Mouse (Mus musculus) granulocyte monocyte progenitor cell, adult 5-6 weeks (primary cell): ENCODE measurements around the gene Bach2. TPM values are rescaled to one million over a fixed set of nuclear protein-coding genes. Genes with fewer than 3 reads are reported as not detected.
A peak's percentile ranks its signal among the peaks of the same experiment; 100 is the strongest.

Experiments used
- ATAC-seq: replicated peaks from 2 replicates; pipeline ENCODE4 v1.8.0; 2016; ENCODE audit warnings: mild to moderate bottlenecking, moderate TSS enrichment, inconsistent platforms; ENCODE audit not compliant: poor library complexity, severe bottlenecking
- total RNA-seq, 2 experiments: library from RNA; stranded (forward) in 1 of 2; stranded (reverse) in 1 of 2; fragments of 200-712, 200-1000 nt in 1 of 2; fragments of >200 nt in 1 of 2; fragmentation: Nextera tagmentation in 1 of 2; gene quantifications; 2 replicates each; pipeline ENCODE4 v1.2.3; 2014 to 2017

Bach2 gene
- total RNA-seq, 2 experiments from 2014 or later: under 0.01 to 0.67 TPM

DNA sequence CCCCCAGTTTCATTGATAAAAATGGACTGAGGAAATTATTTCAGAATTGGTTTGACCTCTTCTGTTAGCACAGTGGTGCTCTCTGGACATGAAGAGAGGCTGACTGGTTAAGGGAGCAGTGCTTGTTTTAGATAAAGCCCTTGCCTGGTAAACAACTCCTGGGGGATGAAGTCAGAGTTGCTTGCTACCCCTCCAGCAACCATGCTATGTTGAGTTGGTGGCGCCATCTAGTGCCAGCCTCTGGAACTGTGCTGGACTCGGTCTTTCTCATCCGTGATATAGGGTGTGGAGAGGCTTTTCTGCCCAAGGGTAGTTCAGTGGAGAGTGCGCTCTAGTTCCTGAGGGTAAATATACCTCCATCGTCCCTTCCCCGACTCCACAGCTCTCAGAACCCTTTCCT lies 9.6 kb downstream of the Bach2 start:
- peak; percentile 50 for ATAC-seq

- peak; percentile 42 for ATAC-seq
Measured at GRCm38 (mm10) chr4:32248990-32249393, 10.4 kb downstream of the Bach2 start.

DNA sequence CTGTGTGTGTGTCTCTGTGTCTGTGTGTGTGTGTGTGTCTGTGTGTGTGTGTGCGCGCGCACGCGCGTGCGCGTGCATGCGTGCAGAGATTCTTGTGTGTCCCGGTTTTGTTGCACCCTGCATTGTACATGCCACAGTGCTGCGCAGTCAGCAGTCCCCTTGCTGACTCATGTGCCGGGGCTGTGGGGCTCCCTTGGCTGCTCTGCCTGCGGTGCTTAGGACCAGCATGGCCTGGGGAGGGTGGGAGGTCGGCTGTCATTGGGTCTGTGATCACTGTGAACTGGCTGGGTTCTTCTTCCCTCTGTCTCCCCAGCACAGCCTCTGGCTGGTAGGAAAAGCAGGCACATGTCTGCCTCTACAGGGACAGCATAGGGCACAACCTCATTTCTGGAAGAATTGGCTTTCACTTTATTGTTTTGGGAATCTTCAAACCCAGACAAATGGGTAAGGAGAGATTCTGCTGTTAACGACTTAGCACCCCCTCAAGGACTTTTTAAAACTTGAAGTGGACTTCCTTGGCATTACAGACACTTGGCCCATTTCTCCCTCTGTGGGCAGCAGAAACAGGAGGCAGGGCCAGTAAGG lies 11.2 kb downstream of the Bach2 start:
- ATAC-seq: peak; percentile 50

- peak; percentile 20 for ATAC-seq
Measured at GRCm38 (mm10) chr4:32250333-32251004, 11.9 kb downstream of the Bach2 start.

- ATAC-seq: peak; percentile 67
Measured at GRCm38 (mm10) chr4:32251005-32251365, 12.4 kb downstream of the Bach2 start.

- ATAC-seq: no peak
Measured at GRCm38 (mm10) chr4:32251946-32252672, 13.5 kb downstream of the Bach2 start.

- peak; percentile 65 for ATAC-seq
Measured at GRCm38 (mm10) chr4:32257686-32258085, 19.1 kb downstream of the Bach2 start.

DNA sequence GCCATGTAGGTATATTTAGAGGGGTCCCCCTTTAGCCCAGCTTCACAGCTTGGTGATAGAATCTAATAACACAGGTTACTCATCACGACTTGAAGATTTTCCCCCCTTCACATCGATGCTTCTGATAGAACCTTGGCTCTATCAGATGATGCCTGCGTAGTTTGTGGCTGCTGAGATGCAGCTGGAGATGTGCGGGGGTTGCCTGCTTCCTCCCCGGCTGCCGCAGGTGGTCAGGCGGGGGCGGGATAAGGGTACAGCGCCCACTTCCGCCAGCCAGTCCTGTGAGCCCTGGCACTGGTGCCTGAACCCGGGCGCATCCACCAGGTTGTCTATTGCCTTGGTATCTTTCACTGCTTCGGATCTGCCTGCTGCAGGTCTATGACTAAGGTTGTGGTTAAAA lies 19.5 kb downstream of the Bach2 start:
- peak; percentile 95 for ATAC-seq

DNA sequence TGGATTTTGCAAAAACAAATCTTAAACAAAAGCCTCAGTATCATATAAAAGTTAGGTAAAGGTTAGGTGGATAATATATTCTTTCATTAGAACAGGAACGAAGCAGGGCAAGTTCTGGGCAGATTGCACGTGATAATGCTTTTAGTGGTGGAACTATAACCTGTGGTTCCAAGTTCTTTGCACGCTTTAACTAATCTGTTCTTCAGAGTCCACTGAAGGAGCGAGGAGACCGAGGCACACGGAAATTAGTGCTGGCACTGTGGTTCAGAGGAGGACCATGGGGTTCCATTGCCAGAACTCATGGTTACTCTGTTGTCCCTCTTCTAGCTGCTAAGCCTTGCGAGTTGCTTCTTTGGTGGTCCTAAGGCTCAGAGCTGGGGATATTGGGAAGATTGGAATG lies 20.0 kb downstream of the Bach2 start:
- no peak for ATAC-seq

DNA sequence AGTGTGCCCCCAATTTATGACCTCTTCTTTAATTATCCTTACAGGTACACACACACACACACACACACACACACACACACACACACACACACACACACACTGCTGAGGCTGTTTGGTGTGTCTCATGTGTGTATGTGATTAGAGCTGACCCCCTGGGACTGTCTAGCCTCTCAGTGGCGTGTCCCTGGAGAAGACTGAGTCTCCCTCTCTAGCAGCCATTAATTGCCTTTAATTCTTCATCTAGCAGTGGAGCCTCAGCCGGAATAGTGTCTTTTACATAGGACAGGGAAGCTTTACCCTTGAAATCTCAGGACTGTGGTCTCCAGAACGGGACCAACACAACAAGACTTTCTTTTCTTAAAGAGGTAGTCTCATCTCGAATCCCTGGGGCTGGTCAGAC lies 22.3 kb downstream of the Bach2 start:
- no peak for ATAC-seq

GRCm38 (mm10) chr4:32262825-32263684 lies 24.5 kb downstream of the Bach2 start:
- ATAC-seq: 0 out of 2 replicates have a peak, but pooled peaks have one; percentile 16

DNA sequence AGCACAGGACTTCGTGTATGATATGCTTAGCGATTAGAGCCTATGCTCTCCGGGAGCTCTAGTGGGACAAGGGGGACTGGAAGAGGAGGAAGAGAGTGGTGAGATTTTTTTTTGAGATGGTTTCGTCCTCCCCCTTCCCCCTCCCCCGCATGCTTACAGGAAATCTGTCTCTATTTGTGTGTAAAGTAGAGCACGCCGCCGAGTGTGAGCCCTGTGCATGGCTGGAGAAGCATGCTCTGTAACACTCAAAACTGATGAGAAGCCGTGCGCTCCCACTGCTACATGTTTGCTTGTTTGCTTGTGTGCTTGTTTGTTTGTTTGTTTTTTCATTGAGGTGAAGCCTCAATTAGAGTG lies 25.1 kb downstream of the Bach2 start:
- ATAC-seq: no peak

DNA sequence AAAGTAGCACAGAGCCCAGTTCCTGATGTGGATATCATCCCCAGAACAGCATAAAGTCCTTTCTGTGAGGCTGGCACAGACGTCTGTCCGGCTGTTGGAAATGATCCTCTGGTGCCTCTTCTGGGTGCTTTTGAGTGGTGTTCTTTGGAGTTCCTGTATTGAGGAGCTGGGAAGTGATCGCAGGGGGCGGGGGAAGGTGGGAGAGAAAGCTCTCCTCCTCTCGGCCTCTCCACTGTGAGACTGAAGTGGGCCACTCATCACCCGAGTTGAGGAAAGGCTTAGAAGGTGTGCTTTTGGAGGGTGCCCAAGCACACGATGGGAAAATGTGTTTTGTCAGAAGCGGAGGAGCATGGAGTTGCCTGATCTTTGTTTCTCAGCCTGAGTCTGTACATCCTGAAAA lies 26.3 kb downstream of the Bach2 start:
- ATAC-seq: no peak

DNA sequence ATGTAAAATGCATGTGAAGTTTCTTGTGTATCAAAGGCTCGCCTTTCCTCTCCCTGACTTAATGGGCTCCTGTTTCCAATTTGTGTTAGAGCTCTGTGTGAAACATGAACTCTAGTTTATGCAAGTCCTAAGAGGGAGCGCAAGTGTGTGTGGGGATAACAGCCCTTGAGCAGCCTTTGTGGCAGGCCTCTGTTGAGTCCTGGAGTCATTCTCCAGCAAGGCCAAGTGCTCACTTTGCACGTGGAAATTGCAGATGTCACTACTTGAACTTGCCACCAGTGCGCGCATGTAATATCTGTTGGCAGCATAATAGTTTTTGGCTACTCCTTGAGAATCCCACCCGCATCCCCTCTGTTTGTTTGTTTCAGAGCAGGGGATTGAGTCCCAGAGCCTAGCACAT lies 28.1 kb downstream of the Bach2 start:
- no peak for ATAC-seq

- no peak for ATAC-seq
Measured at GRCm38 (mm10) chr4:32268042-32268441, 29.4 kb downstream of the Bach2 start.

DNA sequence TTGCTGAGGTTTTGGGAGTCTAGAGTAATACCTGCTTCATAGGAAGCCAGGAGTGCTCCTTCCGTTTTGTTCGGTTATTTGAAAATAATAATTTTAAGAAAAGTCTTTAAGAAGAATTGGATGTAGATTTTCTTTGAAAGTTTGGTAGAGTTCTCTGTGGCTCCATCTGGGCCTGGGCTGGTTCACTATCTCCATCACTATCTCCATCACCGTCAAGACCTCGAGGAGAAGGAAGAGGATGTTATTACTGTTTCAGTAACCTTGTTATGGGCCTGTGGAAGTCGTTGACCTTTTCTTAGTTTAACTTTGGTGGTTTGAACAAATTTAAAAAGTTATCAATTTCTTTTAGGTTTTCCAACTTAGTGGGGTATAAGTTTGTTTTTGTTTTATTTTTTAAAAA lies 33.8 kb downstream of the Bach2 start:
- no peak for ATAC-seq

DNA sequence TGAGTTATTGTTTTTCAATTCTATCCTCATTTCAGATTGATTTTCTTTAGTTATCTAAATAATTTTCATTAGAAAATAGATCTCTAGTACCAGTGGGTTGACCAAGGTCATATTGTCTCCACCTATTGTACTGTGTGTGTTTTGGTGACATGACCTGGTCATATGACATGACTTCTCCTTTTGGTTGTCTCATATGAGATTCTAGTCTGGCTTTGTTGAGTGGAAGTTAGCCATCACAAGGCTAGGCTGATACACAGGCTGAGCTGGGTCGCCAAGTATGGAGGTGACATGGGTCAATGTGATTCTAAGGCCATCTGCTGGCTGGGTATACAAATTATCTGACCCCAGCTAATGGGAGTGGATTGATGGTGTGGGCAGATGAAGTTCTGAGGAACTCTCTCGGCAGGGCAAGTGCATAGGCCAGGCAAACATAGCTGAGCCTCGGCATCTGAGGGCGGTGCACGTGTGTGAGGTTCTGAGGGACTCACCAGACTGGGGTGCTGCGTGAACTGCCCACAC lies 36.2 kb downstream of the Bach2 start:
- ATAC-seq: peak; percentile 62

DNA sequence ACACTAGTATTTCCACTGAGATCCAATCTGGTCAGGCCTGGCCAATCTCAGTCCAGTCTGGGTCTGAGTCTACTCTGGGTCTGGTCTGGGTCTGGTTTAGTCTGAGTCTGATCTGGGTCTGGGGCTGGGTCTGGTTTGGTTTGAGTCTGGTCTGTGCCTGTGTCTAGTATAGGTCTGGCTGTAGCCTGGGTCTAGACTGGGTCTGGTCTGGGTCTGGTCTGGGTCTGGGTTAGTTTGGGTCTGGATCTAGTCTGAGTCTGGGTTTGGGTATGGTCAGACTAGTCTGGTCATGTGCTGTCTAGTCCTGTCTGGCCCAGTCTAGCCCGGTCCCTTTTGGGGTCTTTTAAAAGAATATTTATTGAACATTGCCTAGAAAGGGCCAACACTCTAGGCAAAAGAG lies 41.2 kb downstream of the Bach2 start:
- no peak for ATAC-seq

DNA sequence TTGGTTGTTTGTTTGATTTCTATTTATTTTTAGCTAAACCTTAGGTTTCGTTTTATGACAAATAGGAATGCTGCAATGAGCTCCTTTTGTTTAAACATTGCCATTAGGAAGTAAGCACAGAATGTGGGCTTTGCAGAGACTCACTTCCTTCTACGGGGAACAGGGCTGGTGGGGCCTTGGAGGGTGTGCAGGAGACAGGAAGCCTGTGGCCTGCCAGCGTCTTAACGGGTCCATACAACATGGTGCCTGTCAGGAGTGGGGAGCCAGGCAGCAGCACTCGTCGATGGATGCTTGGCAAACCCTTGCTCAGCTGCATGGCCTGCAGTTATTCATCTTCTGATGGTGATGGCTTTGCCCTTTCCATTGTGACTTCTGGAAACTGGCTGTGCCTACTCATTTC lies 41.8 kb downstream of the Bach2 start:
- ATAC-seq: peak; percentile 92

DNA sequence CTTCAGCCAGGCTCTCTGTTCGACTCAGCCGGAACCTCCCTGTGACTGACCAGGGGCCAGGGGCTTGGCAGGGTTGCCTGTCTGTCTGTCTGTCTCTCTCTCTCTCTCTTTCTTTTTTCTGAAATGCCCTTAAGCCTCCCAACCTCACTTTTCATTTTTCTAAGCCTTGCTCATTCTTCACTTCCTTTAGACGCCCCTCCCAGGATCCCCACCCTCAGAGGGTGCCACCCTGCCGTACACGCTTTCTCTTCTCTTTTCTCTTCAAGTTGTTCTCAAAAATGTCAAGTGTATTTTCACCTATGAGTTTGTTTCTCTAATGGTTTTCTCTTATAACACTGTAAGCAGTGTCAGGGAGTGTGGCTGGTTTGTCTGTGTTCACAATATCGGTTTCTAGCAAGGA lies 42.7 kb downstream of the Bach2 start:
- no peak; the same call in 1 of the 2 replicates for ATAC-seq

DNA sequence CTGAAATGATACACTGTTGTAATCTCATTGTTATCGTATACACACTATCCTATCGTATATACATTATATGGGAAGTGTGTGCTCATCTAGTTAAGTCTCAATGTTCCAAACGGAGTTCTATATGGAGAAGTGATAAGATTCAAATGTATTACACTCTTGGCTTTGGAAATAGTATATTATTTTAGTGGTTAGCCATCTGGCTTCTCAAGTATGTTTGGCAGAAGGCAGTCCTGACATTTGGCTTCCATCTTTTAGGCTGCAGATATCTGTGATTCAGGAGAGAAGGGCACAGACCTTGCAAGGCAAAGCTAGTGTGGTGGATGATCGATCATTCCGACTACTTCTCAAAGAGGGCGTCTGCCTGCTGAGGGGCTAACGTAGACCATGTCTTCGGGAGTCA lies 47.8 kb downstream of the Bach2 start:
- no peak for ATAC-seq
